Mouse (Mus musculus) lung, embryonic 14.5 days (tissue): Measurements from ENCODE around the gene Clpsl2. TPM values are rescaled to one million over a fixed set of nuclear protein-coding genes. Genes with fewer than 3 reads are reported as not detected.
A peak's percentile ranks its signal among the peaks of the same experiment; 100 is the strongest.

ENCODE experiments used
- ATAC-seq: fragments of 200-750 bp; cut with Nextera tagmentation; 2 replicates; pipeline ENCODE4 v1.8.0; 2017; ENCODE audit warnings: mild to moderate bottlenecking, moderate TSS enrichment, moderate library complexity; ENCODE audit not compliant: insufficient read depth
- DNase-seq: peaks from one replicate; pipeline ENCODE4 v3.0.0-alpha.2; 2015
- H3K27ac ChIP-seq: fragments of 300-500 bp; sonication (generic); 2 replicates; pipeline ENCODE4 v1.5.1; 2014; ENCODE audit warnings: low read depth, mild to moderate bottlenecking, moderate library complexity
- H3K27me3 ChIP-seq: fragments of 300-500 bp; sonication (generic); 2 replicates; pipeline ENCODE4 v1.6.1; 2014; ENCODE audit warnings: low read length, control low read depth; ENCODE audit not compliant: insufficient read depth
- H3K36me3 ChIP-seq: fragments of 300-500 bp; sonication (generic); 2 replicates; pipeline ENCODE4 v1.6.1; 2014; ENCODE audit warnings: control low read depth; ENCODE audit not compliant: insufficient read depth
- H3K4me1 ChIP-seq: fragments of 300-500 bp; sonication (generic); 2 replicates; pipeline ENCODE4 v1.6.1; 2014; ENCODE audit warnings: antibody characterized with exemption, control low read depth; ENCODE audit not compliant: insufficient read depth
- H3K4me2 ChIP-seq: fragments of 300-500 bp; sonication (generic); 2 replicates; pipeline ENCODE4 v1.6.1; 2014; ENCODE audit warnings: mild to moderate bottlenecking
- H3K4me3 ChIP-seq: fragments of 300-500 bp; sonication (generic); 2 replicates; pipeline ENCODE4 v1.5.1; 2014; ENCODE audit warnings: low read depth, low read length
- H3K9ac ChIP-seq: fragments of 300-500 bp; sonication (generic); 2 replicates; pipeline ENCODE4 v1.6.1; 2014
- H3K9me3 ChIP-seq: fragments of 300-500 bp; sonication (generic); 2 replicates; pipeline ENCODE4 v1.6.1; 2016; ENCODE audit warnings: low read depth, low read length, control low read depth
- CTCF ChIP-seq: IDR thresholded peaks from 2 replicates; pipeline ENCODE4 v1.5.1; 2016; ENCODE audit warnings: antibody characterized with exemption, low read depth
- WGBS: fragments of 180-500 bp; shearing (Covaris S2); extraction: QIAGEN DNeasy Blood & Tissue Kit; methylation state at CpG from one replicate; pipeline ENCODE4 v1.1.7; 2014; 5-methylcytosine and 5-hydroxymethylcytosine counted together
- polyA plus RNA-seq: library from polyadenylated mRNA; unstranded; fragments of >200 nt; fragmentation: Nextera tagmentation; extraction: Ambion mirVana; gene quantifications from 2 replicates; pipeline ENCODE4 v1.2.1, GENCODE M21; 2014

Gene Clpsl2
- polyA plus RNA-seq, 1 experiment from 2014 or later, result not detected

DNA sequence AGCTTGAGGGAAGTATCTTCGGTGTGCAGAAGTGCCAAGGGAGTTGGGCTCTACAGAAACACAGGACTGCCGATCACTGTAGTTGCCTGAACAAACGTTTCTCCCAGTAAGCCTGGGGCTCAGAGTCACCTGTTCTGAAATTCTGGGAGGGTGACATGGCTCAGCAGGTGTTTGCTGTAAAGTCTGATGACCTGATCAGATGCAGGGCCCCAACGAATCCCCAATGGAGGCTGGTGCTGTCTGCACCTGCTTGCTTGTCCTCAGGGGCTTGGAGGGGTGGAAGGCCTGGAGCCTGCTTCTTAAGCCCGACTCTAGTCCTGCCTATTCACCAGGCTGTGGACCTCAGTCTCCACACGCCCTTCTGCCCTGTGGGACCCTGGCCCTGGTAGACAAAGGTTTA, 8.6 kb downstream of the Clpsl2 start:
- H3K9me3 ChIP-seq, result no peaks in the 10 kb centered on the region
- WGBS, result 66% methylated on average over 6 of the region's 6 CpGs
- no peak for DNase-seq
- H3K4me3 ChIP-seq, result no peak overlapping the region
- H3K9ac ChIP-seq, result no peak overlapping the region
- H3K36me3 ChIP-seq, result no peaks in the 10 kb centered on the region
- H3K27me3 ChIP-seq, result no peaks in the 10 kb centered on the region
- no peak for TF ChIP-seq CTCF
- H3K4me2 ChIP-seq, result no peak overlapping the region
- no peak overlapping the region for H3K27ac ChIP-seq
- ATAC-seq, result no peak
- no peaks in the 10 kb centered on the region; the same call in 1 of the 2 replicates for H3K4me1 ChIP-seq

DNA sequence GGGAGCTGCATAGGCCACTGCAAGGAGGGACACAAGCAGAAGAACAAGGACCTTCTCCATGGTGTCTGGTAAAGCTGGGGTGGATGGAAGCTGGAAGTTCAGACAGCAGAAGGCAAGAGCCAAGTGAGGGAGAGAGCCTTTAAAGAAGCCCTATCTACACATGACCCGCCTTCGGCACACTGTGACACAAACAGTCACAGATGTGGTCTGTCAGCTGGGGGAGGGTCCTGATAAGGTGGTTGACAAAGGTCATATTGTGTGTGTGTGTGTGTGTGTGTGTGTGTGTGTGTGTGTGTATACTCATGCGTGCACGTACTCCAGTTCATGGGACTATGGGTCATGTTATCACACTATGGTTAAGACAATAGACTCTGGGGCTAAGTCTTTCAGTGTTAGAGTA, 11.4 kb downstream of the Clpsl2 start, which contains the start of gene Clps:
Clps (minus strand) TSS at position 169 of the 400 bp plus-strand sequence.
- no peak for ATAC-seq
- Histone ChIP-seq H3K27ac (peak within 1 kb of the TSS; percentile 68), H3K27me3 (no peaks in the 10 kb centered on the region), H3K4me3 (no peak within 1 kb of the TSS), H3K4me2 (no peak within 1 kb of the TSS), H3K4me1 (no peaks in the 10 kb centered on the region; the same call in 1 of the 2 replicates), H3K9me3 (no peaks in the 10 kb centered on the region), H3K9ac (no peak within 1 kb of the TSS), H3K36me3 (no peaks in the 10 kb centered on the region)
- 53% methylated on average over 4 of the region's 4 CpGs for WGBS
- DNase-seq, result no peak
- no peak for TF ChIP-seq CTCF

DNA sequence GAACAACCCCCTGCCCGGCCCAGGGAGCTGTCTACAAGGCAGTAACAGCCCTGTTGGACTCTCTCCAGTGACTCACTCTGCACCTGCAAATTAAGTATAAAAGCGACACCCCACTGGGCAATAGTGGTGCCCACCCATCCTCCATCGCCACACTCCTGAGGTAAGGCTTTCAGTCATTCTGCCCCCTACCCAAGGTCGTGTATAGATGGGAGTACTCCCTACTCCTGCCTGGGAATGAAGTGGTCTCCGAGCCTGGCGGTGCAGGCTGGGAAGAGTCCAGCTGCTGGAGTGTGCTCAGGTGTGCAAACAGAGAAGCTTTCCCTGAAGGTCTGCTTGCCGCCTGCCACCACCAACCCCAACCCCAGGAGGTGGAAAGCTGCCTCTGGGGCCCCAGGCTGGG, 12.4 kb downstream of the Clpsl2 start:
- Histone ChIP-seq H3K27me3 (no peaks in the 10 kb centered on the region), H3K9me3 (no peaks in the 10 kb centered on the region), H3K27ac (peak overlapping the region; percentile 68), H3K36me3 (no peaks in the 10 kb centered on the region), H3K9ac (no peak overlapping the region), H3K4me3 (no peak overlapping the region), H3K4me2 (no peak overlapping the region), H3K4me1 (no peaks in the 10 kb centered on the region; the same call in 1 of the 2 replicates)
- DNase-seq (peak; percentile 50), ATAC-seq (peak; percentile 78)
- 39% methylated on average over 7 of the region's 7 CpGs for WGBS
- TF ChIP-seq CTCF, result no peak

DNA sequence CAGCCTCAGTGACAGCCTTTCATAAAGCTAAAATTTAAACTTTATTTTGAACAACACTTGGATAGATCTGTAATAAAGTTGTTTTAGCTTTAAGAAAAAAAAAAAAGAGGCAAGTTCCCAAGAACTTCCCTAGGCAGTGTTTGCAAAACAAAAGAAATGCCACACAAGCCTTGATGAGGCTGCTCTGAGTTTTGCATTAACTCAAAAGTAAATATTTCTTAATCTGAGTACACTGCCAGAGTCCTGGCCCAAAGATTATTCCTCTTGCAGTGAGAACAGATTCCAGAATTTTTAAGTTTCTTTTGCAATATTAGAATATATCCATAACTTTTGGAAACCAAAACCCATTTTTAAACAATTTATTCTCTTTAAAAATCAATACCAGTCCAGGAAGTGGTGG, 16.0 kb downstream of the Clpsl2 start:
- H3K36me3 ChIP-seq, result no peaks in the 10 kb centered on the region
- H3K4me3 ChIP-seq, result no peak overlapping the region
- H3K27ac ChIP-seq, result no peak overlapping the region
- H3K27me3 ChIP-seq, result no peaks in the 10 kb centered on the region
- DNase-seq, result no peak
- H3K9me3 ChIP-seq, result no peaks in the 10 kb centered on the region
- H3K4me2 ChIP-seq, result no peak overlapping the region
- no peak for TF ChIP-seq CTCF
- H3K4me1 ChIP-seq, result no peaks in the 10 kb centered on the region; the same call in 1 of the 2 replicates
- ATAC-seq, result no peak
- H3K9ac ChIP-seq, result no peak overlapping the region

DNA sequence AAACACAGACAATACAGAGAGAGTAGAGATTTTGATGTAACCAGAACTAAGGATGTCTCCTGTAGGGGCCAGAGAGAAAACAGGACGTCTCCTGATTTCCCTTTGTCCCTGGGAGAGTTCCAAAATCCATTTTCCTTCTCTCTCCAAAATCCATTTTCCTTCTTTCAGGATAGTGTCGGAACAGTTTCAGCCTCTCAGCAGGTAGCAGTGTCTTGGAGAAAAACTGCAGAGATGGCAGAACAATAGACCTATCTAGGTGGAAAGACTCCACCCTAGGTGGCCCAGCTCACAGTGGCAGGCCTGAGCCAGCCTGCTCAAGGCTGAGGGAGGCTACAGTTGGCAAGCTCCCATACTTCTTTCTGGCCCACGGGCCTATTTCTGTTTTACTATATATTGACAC, 18.3 kb downstream of the Clpsl2 start:
- no peak for TF ChIP-seq CTCF
- H3K9ac ChIP-seq, result no peak overlapping the region
- DNase-seq (no peak), ATAC-seq (no peak)
- H3K4me1 ChIP-seq, result no peaks in the 10 kb centered on the region
- H3K36me3 ChIP-seq, result no peaks in the 10 kb centered on the region
- no peak overlapping the region for H3K4me3 ChIP-seq
- 38% methylated on average over 3 of the region's 3 CpGs for WGBS
- no peaks in the 10 kb centered on the region for H3K27me3 ChIP-seq
- H3K4me2 ChIP-seq, result no peak overlapping the region
- H3K27ac ChIP-seq, result no peak overlapping the region
- no peaks in the 10 kb centered on the region for H3K9me3 ChIP-seq

DNA sequence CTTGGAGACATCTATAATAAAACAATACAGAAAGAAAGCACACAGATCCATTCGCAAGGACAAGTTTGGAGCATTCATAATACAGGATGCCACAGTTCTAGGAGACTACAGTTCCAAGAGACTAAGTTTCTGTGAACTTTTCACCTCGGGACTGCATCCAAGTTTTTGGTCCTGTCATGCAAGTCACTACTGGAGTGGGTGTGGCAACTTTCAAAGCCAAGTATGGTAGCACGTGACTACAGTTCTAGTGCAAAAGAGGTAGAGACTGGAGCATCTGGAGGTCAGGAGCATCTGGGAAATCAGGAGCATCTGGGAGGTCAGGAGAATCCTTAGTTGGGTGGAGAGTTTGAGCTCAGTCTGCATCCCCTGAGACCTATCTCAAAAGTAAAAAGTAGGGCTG, 22.7 kb downstream of the Clpsl2 start:
- DNase-seq (peak; percentile 23), ATAC-seq (no peak)
- H3K27me3 ChIP-seq, result no peaks in the 10 kb centered on the region
- no peak overlapping the region for H3K9ac ChIP-seq
- TF ChIP-seq CTCF, result no peak
- H3K27ac ChIP-seq, result no peak overlapping the region
- H3K9me3 ChIP-seq, result no peaks in the 10 kb centered on the region
- H3K4me1 ChIP-seq, result 0 out of 2 replicates have a peak, but pooled peaks cover 3% of the 10 kb centered on the region
- no peak overlapping the region for H3K4me3 ChIP-seq
- no peaks in the 10 kb centered on the region for H3K36me3 ChIP-seq
- no peak overlapping the region for H3K4me2 ChIP-seq
- 66% methylated on average over 3 of the region's 3 CpGs for WGBS

DNA sequence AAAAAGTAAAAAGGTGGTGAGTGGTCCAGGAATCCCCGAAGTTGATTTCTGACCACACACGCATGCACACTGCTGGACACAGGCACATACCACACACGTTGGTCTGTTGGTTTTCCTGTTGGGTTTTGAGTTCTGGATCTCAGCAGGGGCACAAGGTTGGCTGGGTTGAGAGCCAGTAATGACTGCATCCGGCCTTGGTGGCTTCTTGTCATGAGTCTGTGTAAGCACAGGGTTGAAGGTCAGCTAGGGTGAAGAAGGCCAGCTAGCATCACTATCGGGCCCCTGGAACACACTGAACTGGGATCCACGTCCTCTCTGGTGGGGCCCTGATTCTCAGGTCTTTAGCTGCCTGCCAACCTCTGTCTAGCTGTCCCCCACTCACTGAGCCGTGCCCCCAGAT, 23.3 kb downstream of the Clpsl2 start:
- 78% methylated on average over 7 of the region's 7 CpGs for WGBS
- H3K4me1 ChIP-seq, result 0 out of 2 replicates have a peak, but pooled peaks cover 3% of the 10 kb centered on the region
- no peak for ATAC-seq

DNA sequence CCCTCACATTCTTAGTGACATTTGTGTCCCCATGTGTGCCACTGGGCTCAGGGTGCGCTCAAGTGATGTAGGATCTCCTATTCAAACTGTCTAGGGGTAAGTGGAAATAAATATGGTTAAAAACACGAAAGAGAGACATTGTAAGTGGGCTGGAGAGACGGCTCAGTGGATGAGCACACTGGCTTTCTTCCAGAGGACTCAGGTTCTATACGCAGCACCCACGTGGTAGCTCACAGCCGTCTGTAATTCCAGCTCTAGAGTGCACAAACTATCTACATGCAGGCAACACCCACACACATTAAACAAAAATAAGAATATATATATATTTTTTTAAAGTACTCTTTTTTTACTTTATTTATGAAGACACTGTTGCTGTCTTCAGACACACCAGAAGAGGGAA, 23.7 kb downstream of the Clpsl2 start:
- H3K9ac ChIP-seq, result no peak overlapping the region
- TF ChIP-seq CTCF, result no peak
- no peaks in the 10 kb centered on the region for H3K9me3 ChIP-seq
- H3K4me1 ChIP-seq, result 0 out of 2 replicates have a peak, but pooled peaks cover 3% of the 10 kb centered on the region
- no peak overlapping the region for H3K27ac ChIP-seq
- H3K36me3 ChIP-seq, result no peaks in the 10 kb centered on the region
- no peak for DNase-seq
- WGBS, result 82% methylated on average over 6 of the region's 6 CpGs
- H3K4me3 ChIP-seq, result no peak overlapping the region
- no peaks in the 10 kb centered on the region for H3K27me3 ChIP-seq
- H3K4me2 ChIP-seq, result no peak overlapping the region
- ATAC-seq, result no peak

More for the DNA sequence above, 23.3 kb downstream of the Clpsl2 start:
- no peak for DNase-seq
- Histone ChIP-seq H3K27ac (no peak overlapping the region), H3K4me2 (no peak overlapping the region), H3K36me3 (no peaks in the 10 kb centered on the region), H3K9me3 (no peaks in the 10 kb centered on the region), H3K4me3 (no peak overlapping the region), H3K9ac (no peak overlapping the region), H3K27me3 (no peaks in the 10 kb centered on the region)
- no peak for TF ChIP-seq CTCF
